Mouse (Mus musculus): Measurements from ENCODE around the gene Dpf1. TPM values are rescaled to one million over a fixed set of nuclear protein-coding genes. Genes with fewer than 3 reads are reported as not detected.
A peak's percentile ranks its signal among the peaks of the same experiment; 100 is the strongest.

The Dpf1 gene
- polyA plus RNA-seq, 1 experiment from 2014 or later = 2.3 TPM

DNA sequence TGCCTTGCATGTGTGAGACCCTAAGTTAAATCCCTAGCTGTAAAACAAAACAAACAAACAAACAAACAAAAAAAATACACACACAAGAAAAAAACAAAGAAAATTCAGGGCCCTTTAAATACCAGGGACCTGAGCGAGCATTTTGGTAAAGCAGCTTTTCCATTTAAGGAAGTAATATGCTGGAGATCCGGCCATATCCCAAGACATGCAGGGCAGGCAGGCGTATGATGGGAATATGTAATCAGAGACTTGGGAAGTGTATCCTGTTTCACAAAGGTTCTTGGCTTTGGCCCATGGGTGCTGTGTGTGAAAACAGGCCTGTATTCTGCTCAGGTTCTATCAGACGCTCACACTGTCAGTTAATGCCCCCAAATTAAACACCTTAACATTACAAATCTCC lies 26.2 kb upstream of the Dpf1 start:
- H3K9ac ChIP-seq = no peak overlapping the region
- ATAC-seq (ENCODE audit: low read depth) = no peak
- WGBS (ENCODE audit: insufficient replicate concordance) = 66% methylated on average over 4 of the region's 4 CpGs

DNA sequence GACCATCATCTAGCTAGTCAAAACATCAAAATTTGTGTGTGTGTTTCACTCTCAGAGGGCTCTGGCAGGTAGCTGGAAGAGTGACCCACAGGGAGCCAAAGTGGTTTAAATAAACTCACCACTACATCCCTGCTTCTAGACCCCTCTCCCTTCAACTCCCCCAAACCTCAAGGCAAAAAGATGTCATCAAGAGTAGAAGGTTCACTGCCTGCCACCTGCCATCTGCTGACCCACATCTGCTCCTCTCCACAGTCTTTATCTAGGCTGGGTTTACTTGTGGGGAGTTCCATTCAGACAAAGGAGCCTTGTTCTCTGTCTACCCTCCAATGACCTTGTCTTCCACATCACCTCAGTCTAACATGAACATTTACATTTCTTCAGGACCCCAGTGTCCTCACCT lies 24.5 kb upstream of the Dpf1 start:
- Histone ChIP-seq H3K36me3 (no peaks in the 10 kb centered on the region), H3K27ac (no peak overlapping the region)
- no peak for ATAC-seq (ENCODE audit: low read depth)

More for the DNA sequence above, 26.2 kb upstream of the Dpf1 start:
- H3K4me2 ChIP-seq = no peak overlapping the region
- peaks cover 24% of the 10 kb centered on the region for H3K27me3 ChIP-seq
- H3K36me3 ChIP-seq = no peaks in the 10 kb centered on the region
- H3K4me3 ChIP-seq (replicated peaks) = no peak overlapping the region
- H3K27ac ChIP-seq = no peak overlapping the region
- no peak for DNase-seq
- H3K4me1 ChIP-seq (replicated peaks) = peaks cover 21% of the 10 kb centered on the region
- no peaks in the 10 kb centered on the region for H3K9me3 ChIP-seq (replicated peaks)

DNA sequence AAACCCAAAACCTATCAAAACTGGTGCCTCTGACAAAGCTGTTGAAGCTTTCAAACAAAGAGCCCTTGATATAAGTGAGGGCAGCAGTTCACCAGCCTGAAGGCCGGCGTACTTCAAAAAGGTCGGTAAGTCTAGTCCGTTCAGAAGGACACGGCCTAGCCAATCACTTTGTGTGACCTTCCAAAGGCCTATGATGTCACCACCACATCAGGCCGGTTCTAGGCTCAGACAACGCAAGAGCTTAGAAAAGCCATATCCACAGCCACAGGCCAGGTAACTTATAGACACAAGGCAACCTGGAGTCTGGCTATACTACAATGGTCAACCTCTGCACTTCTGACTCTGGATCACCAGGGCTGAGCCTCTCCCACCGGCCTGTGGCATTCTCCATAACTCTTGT lies 23.8 kb upstream of the Dpf1 start:
- H3K27me3 ChIP-seq = peaks cover 28% of the 10 kb centered on the region
- H3K4me3 ChIP-seq (replicated peaks) = no peak overlapping the region
- no peak overlapping the region for H3K27ac ChIP-seq
- no peak for ATAC-seq (ENCODE audit: low read depth)
- 75% methylated on average over 8 of the region's 8 CpGs for WGBS (ENCODE audit: insufficient replicate concordance)
- H3K4me1 ChIP-seq (replicated peaks) = peaks cover 29% of the 10 kb centered on the region
- H3K4me2 ChIP-seq = no peak overlapping the region
- H3K9me3 ChIP-seq (replicated peaks) = no peaks in the 10 kb centered on the region
- no peak overlapping the region for H3K9ac ChIP-seq
- no peak for DNase-seq
- no peaks in the 10 kb centered on the region for H3K36me3 ChIP-seq

More for the DNA sequence above, 24.5 kb upstream of the Dpf1 start:
- no peak overlapping the region for H3K9ac ChIP-seq
- DNase-seq = no peak
- H3K4me2 ChIP-seq = no peak overlapping the region
- peaks cover 28% of the 10 kb centered on the region for H3K27me3 ChIP-seq
- H3K9me3 ChIP-seq (replicated peaks) = no peaks in the 10 kb centered on the region
- peaks cover 23% of the 10 kb centered on the region for H3K4me1 ChIP-seq (replicated peaks)
- no peak overlapping the region for H3K4me3 ChIP-seq (replicated peaks)

DNA sequence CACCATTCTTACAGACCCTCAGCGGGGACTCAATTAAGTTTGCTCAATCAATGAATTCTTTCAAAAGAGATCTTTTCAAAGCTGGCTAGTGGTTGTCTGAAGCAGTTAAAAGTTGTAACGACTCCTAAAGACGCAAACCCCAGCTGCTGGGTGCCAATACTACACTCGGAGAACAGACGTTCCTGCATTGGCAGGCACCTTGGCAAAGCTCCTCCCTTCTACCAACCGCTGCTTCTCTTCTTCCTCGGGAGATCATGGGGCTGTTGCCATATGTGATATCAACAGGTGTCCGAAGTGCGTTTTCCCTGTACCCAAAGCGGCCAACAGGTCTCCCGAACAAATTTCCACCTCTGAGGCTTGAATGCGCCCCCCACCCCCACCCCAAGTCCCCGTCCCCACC lies 22.9 kb upstream of the Dpf1 start:
- H3K9ac ChIP-seq = 0 out of 2 replicates have a peak overlapping the region, but pooled peaks have one; percentile 53
- 11% methylated on average over 13 of the region's 13 CpGs for WGBS (ENCODE audit: insufficient replicate concordance)
- peaks cover 28% of the 10 kb centered on the region for H3K27me3 ChIP-seq
- no peak overlapping the region for H3K27ac ChIP-seq
- H3K36me3 ChIP-seq = no peaks in the 10 kb centered on the region
- DNase-seq (no peak), ATAC-seq (ENCODE audit: low read depth) (no peak)
- H3K4me1 ChIP-seq (replicated peaks) = peaks cover 29% of the 10 kb centered on the region
- peak overlapping the region; percentile 65 for H3K4me3 ChIP-seq (replicated peaks)
- H3K4me2 ChIP-seq = peak overlapping the region; percentile 88
- no peaks in the 10 kb centered on the region for H3K9me3 ChIP-seq (replicated peaks)

DNA sequence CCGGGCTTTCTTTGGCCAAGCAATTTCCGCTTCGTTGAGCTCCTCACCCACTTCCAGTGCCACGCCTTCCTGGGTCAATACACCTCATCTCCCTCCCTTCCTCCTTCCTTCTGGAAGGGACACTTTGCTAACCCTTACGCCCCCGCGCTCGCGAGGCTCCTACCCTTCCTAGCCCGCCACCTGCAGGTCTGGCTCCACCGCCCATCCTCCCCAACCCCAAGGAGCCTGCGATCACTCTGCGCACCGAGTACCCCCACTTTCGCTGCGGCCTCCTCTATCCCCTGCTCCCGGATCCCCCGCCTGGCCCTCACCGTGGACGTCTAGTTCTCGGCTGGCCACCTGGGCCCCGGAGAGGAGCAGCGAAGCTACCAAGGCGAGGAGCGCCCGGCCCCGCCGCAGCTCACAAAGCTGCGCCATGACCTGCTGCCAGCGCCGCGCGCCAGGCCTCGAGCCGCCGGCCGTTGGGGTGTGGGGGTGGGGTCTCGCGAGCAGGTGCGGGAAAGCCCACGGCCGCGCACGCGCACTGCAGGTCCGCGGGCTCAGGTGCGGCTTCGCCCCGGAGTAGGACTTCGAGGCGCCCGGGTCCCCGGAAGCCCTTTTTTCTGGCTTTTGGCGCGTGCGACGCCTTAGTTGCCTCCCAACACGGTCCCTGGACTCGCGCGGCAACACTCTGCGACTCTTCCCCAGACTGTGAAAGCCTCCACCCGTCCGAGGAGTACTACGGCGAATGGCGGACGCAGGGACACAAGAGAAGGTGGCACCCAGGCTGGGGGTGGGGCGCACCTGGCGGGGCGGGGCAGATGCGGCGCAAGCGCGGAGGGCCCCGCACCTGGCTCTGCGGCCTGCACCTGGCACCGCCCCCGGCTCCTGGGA lies 22.3 kb upstream of the Dpf1 start, which contains the start of gene Spint2:
TSS of gene Spint2 (minus strand) at position 712 of the 873 bp plus-strand sequence.
- Histone ChIP-seq H3K4me1 (replicated peaks) (peaks cover 29% of the 10 kb centered on the region), H3K36me3 (no peaks in the 10 kb centered on the region), H3K4me3 (replicated peaks) (peak within 1 kb of the TSS; percentile 65), H3K9me3 (replicated peaks) (no peaks in the 10 kb centered on the region), H3K27me3 (peaks cover 28% of the 10 kb centered on the region), H3K4me2 (peak within 1 kb of the TSS; percentile 88), H3K9ac (peak within 1 kb of the TSS; percentile 53), H3K27ac (no peak within 1 kb of the TSS)
- ATAC-seq (ENCODE audit: low read depth) = peak; percentile 60
- WGBS (ENCODE audit: insufficient replicate concordance) = under 1% methylated on average over 80 of the region's 80 CpGs
- DNase-seq = peak; percentile 34

DNA sequence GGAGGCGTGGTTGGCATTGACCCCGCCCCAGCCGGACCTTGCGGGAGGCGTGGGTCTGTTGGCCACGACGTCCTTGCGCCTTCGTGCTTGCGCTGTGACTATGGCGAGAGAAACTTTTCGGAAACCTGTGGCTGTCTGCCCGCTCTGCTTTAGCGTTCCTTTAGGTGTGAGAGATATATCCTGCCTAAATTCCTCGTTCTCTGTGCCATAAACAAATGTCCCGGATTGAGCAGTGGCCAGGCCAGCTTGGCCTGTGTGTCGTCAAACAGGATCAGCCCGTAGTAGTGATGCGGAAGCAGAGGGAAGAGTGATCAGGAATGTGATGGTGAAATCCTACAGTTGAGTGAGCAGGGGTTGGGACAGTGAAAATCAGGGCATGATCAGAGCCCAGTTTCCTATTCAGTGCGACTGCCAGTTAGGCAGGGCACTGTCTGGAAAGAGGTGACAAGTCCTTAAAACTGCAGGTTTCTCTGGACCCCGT lies 21.6 kb upstream of the Dpf1 start:
- H3K4me2 ChIP-seq = peak overlapping the region; percentile 88
- 14% methylated on average over 21 of the region's 21 CpGs for whole genome bisulfite sequencing (ENCODE audit: insufficient replicate concordance)
- no peak for DNase-seq
- peak overlapping the region; percentile 65 for H3K4me3 ChIP-seq (replicated peaks)
- peaks cover 28% of the 10 kb centered on the region for H3K27me3 ChIP-seq
- ATAC-seq (ENCODE audit: low read depth) = peak; percentile 19; the same call in 1 of the 2 replicates
- H3K4me1 ChIP-seq (replicated peaks) = peaks cover 29% of the 10 kb centered on the region
- no peaks in the 10 kb centered on the region for H3K36me3 ChIP-seq
- no peaks in the 10 kb centered on the region for H3K9me3 ChIP-seq (replicated peaks)
- H3K27ac ChIP-seq = no peak overlapping the region
- H3K9ac ChIP-seq = peak overlapping the region; percentile 53

DNA sequence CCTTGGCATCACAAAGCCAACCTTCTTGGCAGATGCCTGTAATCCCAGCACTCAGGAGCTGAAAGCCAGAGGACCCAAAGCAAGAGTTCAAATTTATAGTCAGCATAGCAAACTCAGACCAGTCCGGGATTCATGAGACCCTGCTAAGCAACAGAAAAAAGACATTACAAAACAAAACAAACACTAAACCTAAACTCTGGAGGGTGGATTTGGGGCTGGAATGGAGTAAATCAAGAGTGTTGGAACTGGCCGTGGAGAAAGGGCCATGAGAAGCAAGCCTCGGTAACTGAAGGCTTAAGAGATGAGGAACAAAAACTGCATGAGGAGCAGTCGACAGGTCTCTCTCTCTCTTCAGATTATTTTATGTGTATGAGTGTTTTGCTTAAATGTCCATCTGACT lies 19.9 kb upstream of the Dpf1 start:
- no peak for DNase-seq
- WGBS (ENCODE audit: insufficient replicate concordance) = 61% methylated on average over 4 of the region's 4 CpGs
- H3K36me3 ChIP-seq = no peaks in the 10 kb centered on the region

DNA sequence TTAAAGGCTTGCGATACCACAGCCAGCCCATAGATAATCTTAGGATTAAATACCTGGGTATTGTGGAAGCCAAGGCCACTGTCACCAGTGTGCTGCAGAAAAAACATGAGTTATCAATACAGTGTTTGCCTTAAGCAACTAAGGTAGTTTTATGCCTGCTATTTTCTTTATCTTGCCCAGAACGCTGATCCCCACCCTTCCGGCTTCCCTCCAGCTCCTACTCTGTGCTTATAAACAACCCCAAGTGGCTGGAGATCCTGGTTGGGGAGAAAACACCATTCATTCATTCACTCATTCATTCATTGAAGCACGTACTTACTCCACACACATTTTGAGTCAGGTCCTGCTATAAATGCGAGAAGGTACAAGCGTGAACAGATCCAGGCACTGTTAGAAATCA lies 19.2 kb upstream of the Dpf1 start:
- Histone ChIP-seq H3K36me3 (no peaks in the 10 kb centered on the region), H3K9me3 (replicated peaks) (no peaks in the 10 kb centered on the region), H3K9ac (no peak overlapping the region), H3K4me1 (replicated peaks) (peaks cover 40% of the 10 kb centered on the region), H3K27me3 (peaks cover 41% of the 10 kb centered on the region), H3K27ac (no peak overlapping the region), H3K4me2 (no peak overlapping the region), H3K4me3 (replicated peaks) (no peak overlapping the region)
- DNase-seq (no peak), ATAC-seq (ENCODE audit: low read depth) (no peak)
- WGBS (ENCODE audit: insufficient replicate concordance) = 75% methylated on average over 6 of the region's 6 CpGs

More for the DNA sequence above, 19.9 kb upstream of the Dpf1 start:
- peaks cover 36% of the 10 kb centered on the region for H3K27me3 ChIP-seq
- no peak overlapping the region for H3K9ac ChIP-seq
- no peak for ATAC-seq (ENCODE audit: low read depth)
- H3K27ac ChIP-seq = no peak overlapping the region
- peaks cover 33% of the 10 kb centered on the region for H3K4me1 ChIP-seq (replicated peaks)
- no peak overlapping the region for H3K4me2 ChIP-seq
- no peaks in the 10 kb centered on the region for H3K9me3 ChIP-seq (replicated peaks)
- H3K4me3 ChIP-seq (replicated peaks) = no peak overlapping the region

DNA sequence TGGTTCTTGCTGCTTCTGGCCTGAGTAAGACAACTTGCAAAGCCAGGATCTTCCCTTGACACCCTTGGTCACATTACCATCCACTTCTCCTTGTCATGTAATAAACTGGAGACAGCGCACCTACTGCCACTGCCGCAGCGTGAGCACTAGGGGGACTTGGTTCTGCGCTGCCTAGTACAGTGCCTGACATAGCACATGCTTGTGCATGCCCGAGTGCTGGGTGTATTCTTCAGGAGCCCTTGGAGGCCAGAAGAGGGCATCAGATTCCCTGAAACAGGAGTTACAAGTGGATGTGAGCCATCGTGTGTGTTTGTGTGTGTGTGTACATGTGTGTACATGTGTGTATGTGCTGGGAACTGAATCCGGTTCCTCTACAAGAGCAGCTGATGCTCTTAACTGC lies 16.3 kb upstream of the Dpf1 start:
- no peak for ATAC-seq (ENCODE audit: low read depth)
- no peaks in the 10 kb centered on the region for H3K9me3 ChIP-seq (replicated peaks)
- peaks cover 31% of the 10 kb centered on the region for H3K27me3 ChIP-seq
- peaks cover 36% of the 10 kb centered on the region for H3K4me1 ChIP-seq (replicated peaks)
- no peak for DNase-seq
- no peak overlapping the region for H3K4me2 ChIP-seq
- H3K9ac ChIP-seq = no peak overlapping the region
- WGBS (ENCODE audit: insufficient replicate concordance) = 74% methylated on average over 7 of the region's 7 CpGs
- H3K4me3 ChIP-seq (replicated peaks) = no peak overlapping the region
- H3K36me3 ChIP-seq = no peaks in the 10 kb centered on the region
- no peak overlapping the region for H3K27ac ChIP-seq

DNA sequence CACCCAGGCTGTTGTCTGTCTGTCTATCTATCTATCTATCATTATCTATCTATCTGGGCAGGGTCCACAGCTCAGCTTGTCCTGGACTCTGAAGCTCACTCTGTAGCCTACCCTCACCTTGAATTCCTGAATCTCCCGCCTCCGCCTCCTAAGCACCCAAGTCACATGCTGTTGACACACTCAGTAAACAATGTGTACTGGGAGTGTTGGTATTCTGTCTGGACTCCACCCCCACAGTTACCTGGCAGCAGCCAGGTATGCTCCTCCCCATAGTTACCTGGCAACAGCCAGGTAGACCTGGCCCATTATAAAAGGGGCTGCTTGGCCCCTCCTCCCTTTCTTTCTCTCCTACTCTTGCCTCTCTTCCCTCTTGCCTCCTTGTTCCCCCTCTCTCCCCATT lies 15.7 kb upstream of the Dpf1 start:
- Histone ChIP-seq H3K4me1 (replicated peaks) (peaks cover 42% of the 10 kb centered on the region), H3K27me3 (peaks cover 26% of the 10 kb centered on the region), H3K4me3 (replicated peaks) (no peak overlapping the region), H3K9ac (no peak overlapping the region), H3K9me3 (replicated peaks) (no peaks in the 10 kb centered on the region), H3K27ac (no peak overlapping the region), H3K4me2 (no peak overlapping the region), H3K36me3 (no peaks in the 10 kb centered on the region)
- ATAC-seq (ENCODE audit: low read depth) (no peak), DNase-seq (no peak)
- 72% methylated on average over 2 of the region's 2 CpGs for WGBS (ENCODE audit: insufficient replicate concordance)

DNA sequence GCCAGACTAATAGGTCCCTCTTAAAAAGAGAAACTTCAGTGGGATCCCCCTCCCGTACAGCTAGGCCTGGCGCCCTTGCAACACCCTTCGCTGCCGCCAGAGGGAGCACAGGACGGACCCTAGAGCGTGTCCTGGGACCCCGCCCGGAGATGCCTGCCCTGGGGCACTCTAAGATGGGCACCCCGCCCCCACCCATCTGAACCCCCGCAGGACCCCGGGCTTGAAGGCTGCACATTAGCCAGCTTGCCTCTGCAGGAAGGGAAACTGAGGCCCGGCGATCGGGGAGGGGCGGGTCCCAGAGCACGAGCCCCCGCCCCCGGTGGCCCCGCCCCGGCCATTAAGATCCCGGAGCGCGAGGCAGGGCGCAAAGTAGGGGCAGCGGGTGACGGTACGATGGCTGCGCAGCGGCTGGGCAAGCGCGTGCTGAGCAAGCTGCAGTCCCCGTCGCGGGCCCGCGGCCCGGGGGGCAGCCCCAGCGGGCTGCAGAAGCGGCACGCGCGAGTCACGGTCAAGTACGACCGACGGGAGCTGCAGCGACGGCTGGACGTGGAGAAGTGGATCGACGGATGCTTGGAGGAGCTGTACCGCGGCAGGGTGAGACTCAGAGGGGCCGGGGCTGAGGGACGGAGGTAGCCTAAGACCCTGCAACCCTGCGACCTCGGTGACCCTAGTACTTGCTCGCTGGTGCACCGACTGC lies 14.7 kb upstream of the Dpf1 start, which contains the start of gene Ppp1r14a:
TSS of gene Ppp1r14a (plus strand) at position 367 of the 697 bp plus-strand sequence.
- peaks cover 29% of the 10 kb centered on the region for H3K27me3 ChIP-seq
- H3K36me3 ChIP-seq = no peaks in the 10 kb centered on the region
- DNase-seq = peak; percentile 59
- H3K4me1 ChIP-seq (replicated peaks) = peaks cover 48% of the 10 kb centered on the region
- 2% methylated on average over 59 of the region's 59 CpGs for WGBS (ENCODE audit: insufficient replicate concordance)
- H3K4me3 ChIP-seq (replicated peaks) = peak within 1 kb of the TSS; percentile 57
- no peaks in the 10 kb centered on the region for H3K9me3 ChIP-seq (replicated peaks)
- H3K27ac ChIP-seq = no peak within 1 kb of the TSS
- H3K4me2 ChIP-seq = peak within 1 kb of the TSS; percentile 79
- peak within 1 kb of the TSS; percentile 55 for H3K9ac ChIP-seq
- peak; percentile 54 for ATAC-seq (ENCODE audit: low read depth)

Measured in liver, embryonic 13.5 days (tissue).